Mouse (Mus musculus) retina, embryonic 14.5 days (tissue): ENCODE results near the gene Leng8.
"Not testable (repeated sequence)": the region's sequence is repeated elsewhere in the genome, so short reads cannot be mapped to it uniquely, and the experiment has no call there.

ENCODE experiments used
- DNase-seq: peaks from one replicate; pipeline ENCODE4 v3.0.0-alpha.2; 2015; ENCODE audit warnings: low spot score

Gene Leng8

GRCm38 (mm10) chr7:4147371-4147770, 10.5 kb downstream of the Leng8 start:
- DNase-seq, result no peak

GRCm38 (mm10) chr7:4147836-4148235, 11.0 kb downstream of the Leng8 start:
- no peak for DNase-seq

GRCm38 (mm10) chr7:4148341-4149208, 11.7 kb downstream of the Leng8 start:
- DNase-seq, result no peak

GRCm38 (mm10) chr7:4149209-4150054, 12.6 kb downstream of the Leng8 start:
- DNase-seq, result peak; percentile 71

GRCm38 (mm10) chr7:4150059-4150541, 13.3 kb downstream of the Leng8 start, which contains the start of gene Leng9:
Gene Leng9 (minus strand): TSS chr7:4150374.
- no peak for DNase-seq

GRCm38 (mm10) chr7:4150811-4151221, 14.0 kb downstream of the Leng8 start:
- no peak for DNase-seq

- no peak for DNase-seq
Observed at GRCm38 (mm10) chr7:4151241-4151640, 14.4 kb downstream of the Leng8 start.

- no peak for DNase-seq
Observed at GRCm38 (mm10) chr7:4154356-4154755, 17.5 kb downstream of the Leng8 start.

GRCm38 (mm10) chr7:4154976-4155375, 18.1 kb downstream of the Leng8 start:
- no peak for DNase-seq

- not testable (repeated sequence) for DNase-seq
Observed at GRCm38 (mm10) chr7:4161596-4161995, 24.8 kb downstream of the Leng8 start.

GRCm38 (mm10) chr7:4163571-4164072, 26.8 kb downstream of the Leng8 start:
- no peak for DNase-seq

- DNase-seq, result peak; percentile 32
Observed at GRCm38 (mm10) chr7:4164090-4164910, 27.5 kb downstream of the Leng8 start, which contains the start of gene Cdc42ep5. Gene Cdc42ep5 (minus strand): TSS chr7:4164860.

- DNase-seq, result no peak
Observed at GRCm38 (mm10) chr7:4165286-4165685, 28.4 kb downstream of the Leng8 start.

- no peak for DNase-seq
Observed at GRCm38 (mm10) chr7:4167098-4167497, 30.3 kb downstream of the Leng8 start.

- no peak for DNase-seq
Observed at GRCm38 (mm10) chr7:4170193-4170938, 33.5 kb downstream of the Leng8 start.

GRCm38 (mm10) chr7:4178438-4178837, 41.6 kb downstream of the Leng8 start:
- peak; percentile 16 for DNase-seq
